Mouse (Mus musculus): Measurements from ENCODE around the gene Mctp2. TPM values are rescaled to one million over a fixed set of nuclear protein-coding genes. Genes with fewer than 3 reads are reported as not detected.
"Not testable (repeated sequence)": the region's sequence is repeated elsewhere in the genome, so short reads cannot be mapped to it uniquely, and the experiment has no call there.

The Mctp2 gene
- polyA plus RNA-seq, 1 experiment from 2014 or later = 1.4 TPM

DNA sequence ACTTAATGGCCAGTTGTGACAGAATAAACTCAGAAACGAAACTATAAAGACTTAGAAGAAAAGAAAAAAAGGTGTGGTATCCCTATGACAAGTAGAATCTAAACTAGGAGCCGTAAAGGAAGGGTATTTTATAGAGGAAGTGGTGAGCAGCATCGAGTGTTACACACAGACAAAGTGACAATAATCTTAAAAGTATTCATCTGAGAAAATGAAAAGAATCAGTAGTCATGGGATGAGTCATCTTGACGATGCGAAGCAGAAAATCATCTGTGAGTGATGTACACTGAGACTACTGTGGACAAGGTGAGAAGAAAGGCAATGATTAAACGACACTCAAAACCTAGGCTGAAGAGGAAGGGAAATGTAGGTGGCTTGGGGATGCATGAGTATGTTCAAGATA, 36.4 kb downstream of the Mctp2 start:
- Histone ChIP-seq H3K4me2 (replicated peaks; ENCODE audit: low read depth) (no peak overlapping the region), H3K4me3 (ENCODE audit: low read depth, low read length) (no peak overlapping the region), H3K4me1 (replicated peaks; ENCODE audit: control insufficient read depth, insufficient read depth) (no peaks in the 10 kb centered on the region), H3K27ac (replicated peaks) (no peak overlapping the region), H3K9ac (ENCODE audit: low read length) (no peak overlapping the region), H3K36me3 (ENCODE audit: control insufficient read depth, insufficient read depth, low read length) (no peaks in the 10 kb centered on the region), H3K27me3 (ENCODE audit: control insufficient read depth, insufficient read depth, low read length) (no peaks in the 10 kb centered on the region), H3K9me3 (ENCODE audit: control insufficient read depth, low read length) (no peaks in the 10 kb centered on the region)
- TF ChIP-seq EP300 (optimal IDR thresholded peaks at IDR 0.05) = no peak
- TF ChIP-seq CTCF (IDR thresholded peaks at IDR 0.05; ENCODE audit: low read depth) = no peak
- DNase-seq (ENCODE audit: low spot score) = no peak
- WGBS = 66% methylated on average over 6 of the region's 6 CpGs
- ATAC-seq (ENCODE audit: low FRiP score, low TSS enrichment) = no peak

DNA sequence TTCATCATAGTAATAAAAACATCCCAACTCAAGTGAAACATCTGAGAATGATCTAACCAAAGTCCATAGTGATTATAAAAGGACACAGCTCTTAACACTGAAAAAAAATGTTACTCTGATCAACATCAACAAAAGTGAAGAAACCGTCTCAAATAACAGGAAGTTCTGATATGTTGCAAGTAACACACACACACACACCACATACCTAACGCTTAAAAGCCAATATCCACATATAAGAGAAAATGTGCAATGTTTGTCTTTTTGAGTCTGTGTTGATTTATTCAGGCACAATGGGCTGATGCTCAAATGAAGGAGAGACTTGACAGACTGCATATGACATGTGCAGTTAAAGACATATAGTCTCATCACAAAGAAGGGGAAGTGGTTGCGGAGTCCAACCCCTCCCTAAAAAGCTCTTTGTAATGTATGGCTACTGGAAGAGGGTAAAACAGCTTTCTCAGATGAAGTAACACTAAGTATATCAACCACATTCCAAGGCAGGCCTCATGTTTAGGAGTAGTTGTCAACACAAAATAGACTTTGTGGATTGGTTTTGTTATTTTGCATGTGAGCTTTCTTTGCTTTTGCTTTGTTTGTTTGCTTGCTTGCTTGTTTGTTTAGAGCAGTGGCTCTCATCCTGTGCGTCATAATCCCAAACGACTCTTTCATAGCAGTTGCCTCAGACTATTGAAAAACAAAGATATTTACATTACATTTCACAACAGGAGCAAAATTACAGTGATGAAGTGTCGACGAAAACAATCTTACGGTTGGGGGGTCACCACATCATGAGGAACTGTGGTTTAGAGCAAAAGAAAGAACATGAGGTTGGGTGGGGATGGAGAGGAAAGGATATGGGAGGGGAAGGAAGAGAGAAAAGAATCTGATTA, 45.4 kb downstream of the Mctp2 start:
- Histone ChIP-seq H3K27ac (replicated peaks) (no peak overlapping the region), H3K4me3 (ENCODE audit: low read depth, low read length) (no peak overlapping the region), H3K27me3 (ENCODE audit: control insufficient read depth, insufficient read depth, low read length) (no peaks in the 10 kb centered on the region), H3K4me1 (replicated peaks; ENCODE audit: control insufficient read depth, insufficient read depth) (no peaks in the 10 kb centered on the region), H3K9ac (ENCODE audit: low read length) (no peak overlapping the region), H3K9me3 (ENCODE audit: control insufficient read depth, low read length) (no peaks in the 10 kb centered on the region), H3K4me2 (replicated peaks; ENCODE audit: low read depth) (no peak overlapping the region), H3K36me3 (ENCODE audit: control insufficient read depth, insufficient read depth, low read length) (no peaks in the 10 kb centered on the region)
- DNase-seq (ENCODE audit: low spot score) = no peak
- ATAC-seq (ENCODE audit: low FRiP score, low TSS enrichment) = no peak
- WGBS = 80% methylated on average over 8 of the region's 8 CpGs
- no peak for TF ChIP-seq CTCF (IDR thresholded peaks at IDR 0.05; ENCODE audit: low read depth)
- no peak for TF ChIP-seq EP300 (optimal IDR thresholded peaks at IDR 0.05)

DNA sequence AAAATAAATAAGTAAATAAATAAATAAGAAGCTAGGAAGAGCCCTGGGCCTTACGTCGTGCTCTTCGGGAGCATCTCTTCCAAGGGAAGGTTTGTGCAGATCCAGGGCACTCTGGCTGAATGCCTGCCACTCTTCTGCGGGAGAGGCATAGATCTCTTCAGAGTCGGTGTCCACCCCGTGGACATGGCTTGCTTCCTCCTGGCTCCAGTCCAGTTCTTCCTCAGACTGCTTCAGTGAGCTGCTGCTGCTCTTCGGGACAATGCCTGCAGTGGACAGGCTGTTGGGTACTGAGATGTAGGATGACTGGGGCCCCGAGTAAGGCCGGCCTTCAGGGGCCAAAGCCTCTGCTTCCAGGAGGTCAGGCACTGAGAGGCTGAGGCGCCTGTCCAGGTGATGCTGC, 47.4 kb downstream of the Mctp2 start:
- no peak overlapping the region for H3K4me3 ChIP-seq (ENCODE audit: low read depth, low read length)
- H3K4me1 ChIP-seq (replicated peaks; ENCODE audit: control insufficient read depth, insufficient read depth) = no peaks in the 10 kb centered on the region
- H3K9me3 ChIP-seq (ENCODE audit: control insufficient read depth, low read length) = no peaks in the 10 kb centered on the region
- 88% methylated on average over 10 of the region's 10 CpGs for WGBS
- TF ChIP-seq CTCF (IDR thresholded peaks at IDR 0.05; ENCODE audit: low read depth) (no peak), EP300 (optimal IDR thresholded peaks at IDR 0.05) (no peak)
- H3K36me3 ChIP-seq (ENCODE audit: control insufficient read depth, insufficient read depth, low read length) = no peaks in the 10 kb centered on the region
- H3K27me3 ChIP-seq (ENCODE audit: control insufficient read depth, insufficient read depth, low read length) = no peaks in the 10 kb centered on the region
- DNase-seq (ENCODE audit: low spot score) = no peak
- H3K4me2 ChIP-seq (replicated peaks; ENCODE audit: low read depth) = no peak overlapping the region
- H3K27ac ChIP-seq (replicated peaks) = no peak overlapping the region
- no peak for ATAC-seq (ENCODE audit: low FRiP score, low TSS enrichment)
- no peak overlapping the region for H3K9ac ChIP-seq (ENCODE audit: low read length)

DNA sequence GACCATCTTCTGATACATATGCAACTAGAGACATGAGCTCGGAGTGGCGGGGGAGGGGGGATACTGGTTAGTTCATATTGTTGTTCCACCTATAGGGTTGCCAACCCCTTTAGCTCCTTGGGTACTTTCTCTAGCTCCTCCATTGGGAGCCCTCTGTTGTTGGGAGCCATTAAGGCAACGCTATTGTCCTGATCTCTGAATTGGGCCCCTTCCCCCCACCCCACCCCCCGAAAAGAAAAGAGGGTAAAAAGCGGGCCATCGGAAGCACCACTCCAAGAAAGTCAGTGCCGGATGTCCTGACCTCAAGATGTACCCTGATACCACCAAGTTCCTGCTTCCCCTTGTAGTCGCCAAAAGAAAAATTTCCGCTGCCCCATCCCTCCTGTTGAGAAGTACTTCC, 56.1 kb downstream of the Mctp2 start:
- 94% methylated on average over 7 of the region's 9 CpGs for WGBS
- not testable (repeated sequence) for H3K4me3 ChIP-seq (ENCODE audit: low read depth, low read length); H3K27me3 ChIP-seq (ENCODE audit: control insufficient read depth, insufficient read depth, low read length); DNase-seq (ENCODE audit: low spot score); H3K9me3 ChIP-seq (ENCODE audit: control insufficient read depth, low read length); H3K4me2 ChIP-seq (replicated peaks; ENCODE audit: low read depth); H3K36me3 ChIP-seq (ENCODE audit: control insufficient read depth, insufficient read depth, low read length); H3K27ac ChIP-seq (replicated peaks); H3K9ac ChIP-seq (ENCODE audit: low read length); H3K4me1 ChIP-seq (replicated peaks; ENCODE audit: control insufficient read depth, insufficient read depth); ATAC-seq (ENCODE audit: low FRiP score, low TSS enrichment)

DNA sequence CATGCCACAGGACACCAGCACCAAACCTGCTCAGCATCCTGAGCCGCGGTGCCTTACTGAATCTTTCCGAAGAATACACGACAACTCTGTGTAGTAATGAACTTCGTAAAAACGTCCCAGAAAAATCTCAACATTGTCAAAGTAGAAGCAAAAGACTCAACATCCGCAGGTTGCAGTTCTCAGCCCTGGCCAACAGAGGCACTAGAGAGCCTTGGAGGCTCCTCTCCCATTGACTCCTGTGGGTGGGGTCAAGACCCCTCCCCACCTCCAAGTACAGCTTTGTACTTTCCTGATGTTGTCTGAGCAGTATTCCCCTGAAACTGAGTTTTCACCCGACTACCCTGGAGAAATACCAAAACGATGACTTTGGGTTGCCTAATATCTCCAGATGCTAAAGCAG, 65.1 kb downstream of the Mctp2 start:
- DNase-seq (ENCODE audit: low spot score) = no peak
- ATAC-seq (ENCODE audit: low FRiP score, low TSS enrichment) = no peak
- H3K9ac ChIP-seq (ENCODE audit: low read length) = no peak overlapping the region
- no peaks in the 10 kb centered on the region for H3K27me3 ChIP-seq (ENCODE audit: control insufficient read depth, insufficient read depth, low read length)
- peak; percentile 47 for TF ChIP-seq CTCF (IDR thresholded peaks at IDR 0.05; ENCODE audit: low read depth)
- TF ChIP-seq EP300 (optimal IDR thresholded peaks at IDR 0.05) = no peak
- H3K9me3 ChIP-seq (ENCODE audit: control insufficient read depth, low read length) = no peaks in the 10 kb centered on the region
- H3K4me1 ChIP-seq (replicated peaks; ENCODE audit: control insufficient read depth, insufficient read depth) = no peaks in the 10 kb centered on the region
- WGBS = 91% methylated on average over 9 of the region's 9 CpGs
- no peaks in the 10 kb centered on the region for H3K36me3 ChIP-seq (ENCODE audit: control insufficient read depth, insufficient read depth, low read length)
- no peak overlapping the region for H3K27ac ChIP-seq (replicated peaks)
- H3K4me3 ChIP-seq (ENCODE audit: low read depth, low read length) = no peak overlapping the region
- no peak overlapping the region for H3K4me2 ChIP-seq (replicated peaks; ENCODE audit: low read depth)

DNA sequence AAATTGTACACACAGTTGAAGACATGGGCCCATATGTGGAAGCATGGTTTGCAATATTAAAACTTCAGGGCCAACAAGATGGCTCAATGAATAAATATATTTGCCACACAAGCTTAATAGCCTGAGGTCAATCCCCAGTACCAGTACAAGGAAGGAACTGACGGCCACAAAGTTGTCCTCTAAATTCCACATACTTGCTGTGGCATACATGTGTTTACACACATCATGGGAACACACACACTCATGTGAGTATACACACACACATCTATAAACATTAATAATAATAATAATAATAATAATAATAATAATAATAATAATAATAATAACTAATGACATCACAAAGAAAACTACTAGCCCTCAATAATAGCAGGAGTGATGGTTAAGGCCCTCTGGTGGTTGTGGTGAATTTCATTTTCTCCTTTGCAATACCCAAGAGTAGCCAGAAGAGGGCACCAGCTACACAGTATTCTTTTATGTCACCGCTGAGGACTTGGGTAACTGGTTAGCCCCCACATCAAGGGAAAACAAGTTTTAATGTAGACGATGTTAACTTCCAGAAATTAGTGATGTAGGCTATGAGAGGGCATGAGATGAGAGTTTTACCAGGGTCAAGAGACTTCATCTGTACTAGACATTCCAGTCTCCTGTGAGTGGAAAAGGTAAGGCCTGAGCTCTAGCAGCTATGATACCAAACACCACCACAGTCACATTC, 66.5 kb downstream of the Mctp2 start:
- Histone ChIP-seq H3K4me1 (replicated peaks; ENCODE audit: control insufficient read depth, insufficient read depth) (no peaks in the 10 kb centered on the region), H3K27ac (replicated peaks) (no peak overlapping the region), H3K36me3 (ENCODE audit: control insufficient read depth, insufficient read depth, low read length) (no peaks in the 10 kb centered on the region), H3K4me2 (replicated peaks; ENCODE audit: low read depth) (no peak overlapping the region), H3K9ac (ENCODE audit: low read length) (no peak overlapping the region), H3K4me3 (ENCODE audit: low read depth, low read length) (no peak overlapping the region), H3K9me3 (ENCODE audit: control insufficient read depth, low read length) (no peaks in the 10 kb centered on the region), H3K27me3 (ENCODE audit: control insufficient read depth, insufficient read depth, low read length) (no peaks in the 10 kb centered on the region)
- TF ChIP-seq CTCF (IDR thresholded peaks at IDR 0.05; ENCODE audit: low read depth) (peak; percentile 95), EP300 (optimal IDR thresholded peaks at IDR 0.05) (no peak)
- 30% methylated on average over 3 of the region's 3 CpGs for WGBS
- peak; percentile 18 for DNase-seq (ENCODE audit: low spot score)
- no peak for ATAC-seq (ENCODE audit: low FRiP score, low TSS enrichment)
